Mouse (Mus musculus) thymus, postnatal 10 days (tissue): Measurements from ENCODE around the gene Gpc5.

Experiments used
- DNase-seq, 2 experiments: peaks; one replicate each; pipeline ENCODE4 v3.0.0; 2021; ENCODE audit warnings: low spot score in 2 of 2

Gpc5 gene

GRCm38 (mm10) chr14:115831854-115832625 is 740.0 kb downstream of the Gpc5 start:
- DNase-seq: no peak

- no peak for DNase-seq
Observed at GRCm38 (mm10) chr14:115843783-115844182, 751.8 kb downstream of the Gpc5 start.

- no peak for DNase-seq
Observed at GRCm38 (mm10) chr14:115844773-115845427, 752.9 kb downstream of the Gpc5 start.

GRCm38 (mm10) chr14:115869127-115869526 is 777.1 kb downstream of the Gpc5 start:
- no peak for DNase-seq

GRCm38 (mm10) chr14:115976062-115976461 is 884.0 kb downstream of the Gpc5 start:
- DNase-seq: no peak

GRCm38 (mm10) chr14:115979233-115979632 is 887.2 kb downstream of the Gpc5 start:
- no peak for DNase-seq

GRCm38 (mm10) chr14:115990764-115991163 is 898.7 kb downstream of the Gpc5 start:
- DNase-seq: no peak

GRCm38 (mm10) chr14:115993520-115994106 is 901.6 kb downstream of the Gpc5 start:
- no peak for DNase-seq

GRCm38 (mm10) chr14:115998931-115999330 is 906.9 kb downstream of the Gpc5 start:
- DNase-seq: no peak

- DNase-seq: no peak
Observed at GRCm38 (mm10) chr14:116087010-116087409, 995.0 kb downstream of the Gpc5 start.

- no peak for DNase-seq
Observed at GRCm38 (mm10) chr14:116127943-116128342, 1035.9 kb downstream of the Gpc5 start.

GRCm38 (mm10) chr14:116137330-116137729 is 1045.3 kb downstream of the Gpc5 start:
- no peak for DNase-seq

- no peak for DNase-seq
Observed at GRCm38 (mm10) chr14:116137772-116138171, 1045.8 kb downstream of the Gpc5 start.

GRCm38 (mm10) chr14:116162586-116162985 is 1070.6 kb downstream of the Gpc5 start:
- no peak for DNase-seq

GRCm38 (mm10) chr14:116167401-116167800 is 1075.4 kb downstream of the Gpc5 start:
- DNase-seq: no peak

GRCm38 (mm10) chr14:116169129-116169528 is 1077.1 kb downstream of the Gpc5 start:
- no peak for DNase-seq

GRCm38 (mm10) chr14:116186981-116187380 is 1095.0 kb downstream of the Gpc5 start:
- DNase-seq: no peak

GRCm38 (mm10) chr14:116206977-116207376 is 1115.0 kb downstream of the Gpc5 start:
- peak in 1 of 2 experiments; percentile 12 for DNase-seq

GRCm38 (mm10) chr14:116208581-116208980 is 1116.6 kb downstream of the Gpc5 start:
- no peak for DNase-seq

GRCm38 (mm10) chr14:116209045-116209444 is 1117.0 kb downstream of the Gpc5 start:
- no peak for DNase-seq

GRCm38 (mm10) chr14:116210304-116210703 is 1118.3 kb downstream of the Gpc5 start:
- no peak for DNase-seq

GRCm38 (mm10) chr14:116212029-116212428 is 1120.0 kb downstream of the Gpc5 start:
- DNase-seq: no peak

GRCm38 (mm10) chr14:116258126-116258525 is 1166.1 kb downstream of the Gpc5 start:
- DNase-seq: no peak
